Mouse (Mus musculus) heart, adult 9 months (tissue): ENCODE data around the gene Mbd3l2.
"Not testable (repeated sequence)": the region's sequence is repeated elsewhere in the genome, so short reads cannot be mapped to it uniquely, and the experiment has no call there.

Experiments
- DNase-seq, 2 experiments: peaks; one replicate each; pipeline ENCODE4 v3.0.0; 2022; ENCODE audit warnings: low spot score in 2 of 2

The Mbd3l2 gene

GRCm38 (mm10) chr9:18430354-18430753 lies at the start of gene Mbd3l2:
Mbd3l2 (plus strand) TSS chr9:18430654.
- no peak for DNase-seq

- DNase-seq, result peak; percentile 24 to 32
Observed at GRCm38 (mm10) chr9:18385782-18386181, 44.7 kb upstream of the Mbd3l2 start.

GRCm38 (mm10) chr9:18399629-18400028 lies 30.8 kb upstream of the Mbd3l2 start:
- DNase-seq, result no peak

GRCm38 (mm10) chr9:18402895-18403294 lies 27.6 kb upstream of the Mbd3l2 start, which contains the start of gene Naalad2:
Naalad2 (minus strand) TSS chr9:18402995.
- not testable (repeated sequence) for DNase-seq

GRCm38 (mm10) chr9:18404118-18404517 lies 26.3 kb upstream of the Mbd3l2 start, which contains the start of gene Ubtfl1:
Ubtfl1 (plus strand) TSS chr9:18404418.
- no peak for DNase-seq

- DNase-seq, result not testable (repeated sequence)
Observed at GRCm38 (mm10) chr9:18412371-18412770, 18.1 kb upstream of the Mbd3l2 start.

GRCm38 (mm10) chr9:18431687-18432086 lies 1.2 kb downstream of the Mbd3l2 start:
- DNase-seq, result no peak

- no peak for DNase-seq
Observed at GRCm38 (mm10) chr9:18456520-18456919, 26.1 kb downstream of the Mbd3l2 start.

GRCm38 (mm10) chr9:18467350-18467749 lies 36.9 kb downstream of the Mbd3l2 start:
- no peak for DNase-seq

- no peak for DNase-seq
Observed at GRCm38 (mm10) chr9:18468005-18468404, 37.6 kb downstream of the Mbd3l2 start.

GRCm38 (mm10) chr9:18473324-18474128 lies 43.1 kb downstream of the Mbd3l2 start:
- peak; percentile 49 to 53 for DNase-seq

- no peak for DNase-seq
Observed at GRCm38 (mm10) chr9:18478168-18478567, 47.7 kb downstream of the Mbd3l2 start, which contains the start of the genes Zfp558 and Mbd3l1. Zfp558 (minus strand) TSS chr9:18478268. Mbd3l1 (plus strand) TSS chr9:18478359.
